Mouse (Mus musculus) forebrain, embryonic 11.5 days (tissue): ENCODE data around the gene Uhrf2. TPM values are rescaled to one million over a fixed set of nuclear protein-coding genes. Genes with fewer than 3 reads are reported as not detected.
"Not testable (repeated sequence)": the region's sequence is repeated elsewhere in the genome, so short reads cannot be mapped to it uniquely, and the experiment has no call there.

ENCODE experiments used
- ATAC-seq: fragments of 200-750 bp; cut with Nextera tagmentation; replicated peaks from 2 replicates; pipeline ENCODE4 v1.8.0; 2017; ENCODE audit warnings: moderate TSS enrichment; ENCODE audit not compliant: low FRiP score
- DNase-seq: peaks from one replicate; pipeline ENCODE4 v3.0.0-alpha.2; 2017; ENCODE audit warnings: low spot score
- H3K27ac ChIP-seq: fragments of 300-500 bp; sonication (generic); 2 replicates; pipeline ENCODE4 v1.5.1; 2014; ENCODE audit warnings: low read depth, low read length
- H3K27me3 ChIP-seq: fragments of 300-500 bp; sonication (generic); 2 replicates; pipeline ENCODE4 v1.6.1; 2014; ENCODE audit warnings: mild to moderate bottlenecking, low read length, mixed read lengths; ENCODE audit not compliant: control insufficient read depth, insufficient read depth
- H3K36me3 ChIP-seq: fragments of 300-500 bp; sonication (generic); 2 replicates; pipeline ENCODE4 v1.6.1; 2014; ENCODE audit warnings: mild to moderate bottlenecking, low read length, moderate library complexity, mixed read lengths; ENCODE audit not compliant: control insufficient read depth, insufficient read depth
- H3K4me1 ChIP-seq: fragments of 300-500 bp; sonication (generic); replicated peaks from 2 replicates; pipeline ENCODE4 v1.6.1; 2014; ENCODE audit warnings: low read length, mixed read lengths; ENCODE audit not compliant: control insufficient read depth, insufficient read depth
- H3K4me2 ChIP-seq: fragments of 300-500 bp; sonication (generic); 2 replicates; pipeline ENCODE4 v1.6.1; 2014; ENCODE audit warnings: low read depth, mild to moderate bottlenecking, low read length, moderate library complexity, mixed read lengths; ENCODE audit not compliant: severe bottlenecking
- H3K4me3 ChIP-seq: fragments of 300-500 bp; sonication (generic); 2 replicates; pipeline ENCODE4 v1.5.1; 2014; ENCODE audit warnings: low read depth, low read length
- H3K9ac ChIP-seq: fragments of 300-500 bp; sonication (generic); 2 replicates; pipeline ENCODE4 v1.6.1; 2014; ENCODE audit warnings: low read length
- H3K9me3 ChIP-seq: fragments of 300-500 bp; sonication (generic); 2 replicates; pipeline ENCODE4 v1.6.1; 2016; ENCODE audit warnings: low read length, mixed read lengths; ENCODE audit not compliant: control insufficient read depth
- WGBS: fragments of 180-500 bp; shearing (Covaris S2); extraction: QIAGEN DNeasy Blood & Tissue Kit; methylation state at CpG from one replicate; pipeline ENCODE4 v1.1.7; 2014; 5-methylcytosine and 5-hydroxymethylcytosine counted together
- polyA plus RNA-seq: library from polyadenylated mRNA; unstranded; fragments of >200 nt; fragmentation: Nextera tagmentation; extraction: Ambion mirVana; gene quantifications from 2 replicates; pipeline ENCODE4 v1.2.1, GENCODE M21; 2014

The Uhrf2 gene
- polyA plus RNA-seq, 1 experiment from 2014 or later: 92.3 TPM

- Histone ChIP-seq H3K4me1 (no peaks in the 10 kb centered on the region), H3K27me3 (no peaks in the 10 kb centered on the region), H3K4me2 (no peak overlapping the region), H3K9me3 (no peaks in the 10 kb centered on the region), H3K36me3 (no peaks in the 10 kb centered on the region), H3K4me3 (no peak overlapping the region), H3K27ac (no peak overlapping the region), H3K9ac (no peak overlapping the region)
- ATAC-seq: no peak
- DNase-seq: no peak
- 84% methylated on average over 13 of the region's 13 CpGs for WGBS
These were observed 19.6 kb upstream of the Uhrf2 start for GRCm38 (mm10) chr19:30010520-30011296.

GRCm38 (mm10) chr19:30014331-30014730 is 16.0 kb upstream of the Uhrf2 start:
- Histone ChIP-seq H3K27ac (no peak overlapping the region), H3K9me3 (no peaks in the 10 kb centered on the region), H3K36me3 (no peaks in the 10 kb centered on the region), H3K4me1 (no peaks in the 10 kb centered on the region), H3K9ac (no peak overlapping the region), H3K4me3 (no peak overlapping the region), H3K4me2 (no peak overlapping the region), H3K27me3 (no peaks in the 10 kb centered on the region)
- ATAC-seq: no peak
- 86% methylated on average over 3 of the region's 3 CpGs for WGBS
- no peak for DNase-seq

DNA sequence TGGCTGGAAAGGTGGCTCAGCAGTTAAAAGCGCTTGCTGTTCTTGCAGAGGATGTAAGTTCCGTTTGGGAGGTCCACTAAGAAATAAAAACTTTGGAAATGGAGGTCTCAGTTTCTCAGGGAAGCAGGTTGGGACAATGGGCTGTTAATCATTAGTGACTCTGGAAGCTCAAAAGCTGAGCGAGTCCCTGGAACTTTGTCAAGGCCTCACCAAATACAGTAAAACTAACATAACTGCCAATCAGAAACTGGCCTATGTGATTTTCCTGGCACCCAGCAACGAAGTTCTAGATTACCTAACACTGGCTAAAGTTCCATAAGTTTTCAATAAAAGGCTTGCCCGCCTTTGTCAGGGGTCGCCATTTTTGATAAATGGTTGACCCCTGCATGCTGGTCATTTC is 14.2 kb upstream of the Uhrf2 start:
- WGBS: 84% methylated on average over 6 of the region's 6 CpGs

GRCm38 (mm10) chr19:30023419-30023818 is 6.9 kb upstream of the Uhrf2 start:
- DNase-seq, H3K9ac ChIP-seq, H3K9me3 ChIP-seq, H3K4me1 ChIP-seq, H3K36me3 ChIP-seq, H3K4me2 ChIP-seq, H3K27me3 ChIP-seq, H3K27ac ChIP-seq, ATAC-seq, H3K4me3 ChIP-seq: not testable (repeated sequence)
- WGBS: 93% methylated on average over 10 of the region's 10 CpGs

More for the DNA sequence above, 14.2 kb upstream of the Uhrf2 start:
- no peaks in the 10 kb centered on the region for H3K9me3 ChIP-seq
- H3K4me3 ChIP-seq: no peak overlapping the region
- no peak overlapping the region for H3K9ac ChIP-seq
- no peak for DNase-seq
- H3K4me1 ChIP-seq: no peaks in the 10 kb centered on the region
- H3K27ac ChIP-seq: no peak overlapping the region
- H3K36me3 ChIP-seq: no peaks in the 10 kb centered on the region
- H3K27me3 ChIP-seq: no peaks in the 10 kb centered on the region
- ATAC-seq: no peak
- H3K4me2 ChIP-seq: no peak overlapping the region

DNA sequence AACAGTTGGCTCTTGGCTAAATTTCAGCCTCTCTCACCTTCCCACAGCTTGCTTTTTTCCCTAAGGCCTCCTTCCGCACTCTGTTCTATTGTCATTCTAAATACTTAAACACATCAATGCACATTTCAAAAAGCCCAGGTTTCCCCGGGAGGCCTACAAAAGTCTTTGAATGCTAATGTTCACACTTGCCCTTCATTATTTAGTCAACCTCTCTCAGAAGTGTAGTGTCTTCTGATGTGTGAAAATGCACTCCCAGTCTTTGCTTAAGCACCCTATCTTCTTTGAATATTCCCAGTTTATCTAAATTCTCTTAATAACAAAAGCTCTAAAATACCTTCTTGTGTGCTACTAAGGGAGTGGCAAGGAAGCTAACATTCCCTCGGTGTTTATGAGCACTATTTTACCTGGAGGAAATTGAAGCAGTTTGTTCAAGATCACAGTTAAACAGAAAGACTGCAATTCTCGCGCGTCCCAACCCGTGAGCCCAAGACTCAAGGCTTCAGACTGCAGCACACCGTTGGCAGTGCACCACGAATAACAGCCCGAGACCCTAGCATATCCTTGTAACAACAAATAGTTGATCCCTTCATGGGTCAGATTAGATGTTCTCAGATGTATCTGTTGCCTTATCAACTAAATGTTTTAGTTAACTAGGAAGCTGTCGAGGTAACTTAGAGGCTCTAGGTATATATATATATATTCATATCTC is 1.2 kb upstream of the Uhrf2 start:
- WGBS: 29% methylated on average over 11 of the region's 11 CpGs
- no peak for ATAC-seq

GRCm38 (mm10) chr19:30030636-30031467 is 539 bp downstream of the Uhrf2 start:
- no peaks in the 10 kb centered on the region for H3K36me3 ChIP-seq
- DNase-seq (peak; percentile 80), ATAC-seq (no peak; the same call in 1 of the 2 replicates)
- no peaks in the 10 kb centered on the region for H3K27me3 ChIP-seq
- H3K4me3 ChIP-seq: peak overlapping the region; percentile 100
- H3K27ac ChIP-seq: peak overlapping the region; percentile 91
- WGBS: under 1% methylated on average over 84 of the region's 92 CpGs
- peak overlapping the region; percentile 71 for H3K4me2 ChIP-seq
- peaks cover 13% of the 10 kb centered on the region; the same call in 1 of the 2 replicates for H3K4me1 ChIP-seq
- no peaks in the 10 kb centered on the region for H3K9me3 ChIP-seq
- H3K9ac ChIP-seq: peak overlapping the region; percentile 100

More for the DNA sequence above, 1.2 kb upstream of the Uhrf2 start:
- Histone ChIP-seq H3K4me1 (peaks cover 13% of the 10 kb centered on the region; the same call in 1 of the 2 replicates), H3K9ac (peak overlapping the region; percentile 100), H3K36me3 (no peaks in the 10 kb centered on the region), H3K27me3 (no peaks in the 10 kb centered on the region), H3K4me2 (peak overlapping the region; percentile 71; the same call in 1 of the 2 replicates), H3K27ac (peak overlapping the region; percentile 37; the same call in 1 of the 2 replicates), H3K9me3 (no peaks in the 10 kb centered on the region), H3K4me3 (no peak overlapping the region)
- no peak for DNase-seq

DNA sequence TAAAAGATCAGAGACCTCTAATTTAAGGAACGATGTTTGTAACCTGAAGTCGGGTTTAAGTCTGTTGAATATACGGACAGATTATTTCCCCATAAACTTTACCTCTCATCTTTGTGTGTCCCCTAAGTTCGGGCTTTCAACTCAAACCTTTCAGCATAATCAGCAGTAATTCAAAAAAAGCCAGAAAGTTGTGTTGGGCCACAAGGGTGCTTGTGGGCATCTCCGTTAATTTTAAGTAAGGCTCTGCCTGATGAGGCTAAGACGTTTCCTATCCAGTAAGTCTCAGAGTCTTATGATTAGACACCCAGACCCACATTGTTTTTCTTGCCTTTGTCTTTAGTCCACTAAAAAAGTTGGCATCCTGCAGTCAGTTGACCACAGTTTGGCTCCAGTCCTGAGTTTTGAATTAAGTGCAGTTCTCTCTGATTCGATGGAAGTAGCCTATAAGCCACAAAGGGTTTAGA is 1.2 kb downstream of the Uhrf2 start:
- ATAC-seq: no peak
- DNase-seq: no peak
- H3K9ac ChIP-seq: peak overlapping the region; percentile 100
- H3K4me2 ChIP-seq: peak overlapping the region; percentile 71
- H3K4me1 ChIP-seq: peaks cover 13% of the 10 kb centered on the region; the same call in 1 of the 2 replicates
- H3K27me3 ChIP-seq: no peaks in the 10 kb centered on the region
- H3K36me3 ChIP-seq: no peaks in the 10 kb centered on the region
- peak overlapping the region; percentile 91; the same call in 1 of the 2 replicates for H3K27ac ChIP-seq
- H3K9me3 ChIP-seq: no peaks in the 10 kb centered on the region
- peak overlapping the region; percentile 100 for H3K4me3 ChIP-seq
- 4% methylated on average over 7 of the region's 7 CpGs for WGBS

- Histone ChIP-seq H3K4me3 (peak overlapping the region; percentile 100), H3K36me3 (no peaks in the 10 kb centered on the region), H3K4me2 (peak overlapping the region; percentile 71), H3K4me1 (peaks cover 13% of the 10 kb centered on the region; the same call in 1 of the 2 replicates), H3K9ac (no peak overlapping the region; the same call in 1 of the 2 replicates), H3K27me3 (no peaks in the 10 kb centered on the region), H3K27ac (no peak overlapping the region), H3K9me3 (no peaks in the 10 kb centered on the region)
- 72% methylated on average over 3 of the region's 3 CpGs for whole genome bisulfite sequencing
- DNase-seq: no peak
- ATAC-seq: no peak
These were observed 1.9 kb downstream of the Uhrf2 start for GRCm38 (mm10) chr19:30032206-30032605.
